Mouse (Mus musculus) liver, embryonic 14.5 days (tissue): ENCODE results near the gene Homer3. TPM values are rescaled to one million over a fixed set of nuclear protein-coding genes. Genes with fewer than 3 reads are reported as not detected.
A peak's percentile ranks its signal among the peaks of the same experiment; 100 is the strongest.

Experiments
- ATAC-seq: fragments of 200-750 bp; cut with Nextera tagmentation; 2 replicates; pipeline ENCODE4 v1.8.0; 2017; ENCODE audit warnings: moderate number of reproducible peaks, mild to moderate bottlenecking, moderate library complexity; ENCODE audit not compliant: insufficient read depth
- DNase-seq, 3 experiments: peaks; one replicate each; pipeline ENCODE4 v3.0.0-alpha.2; 2012 to 2013; ENCODE audit warnings: low read depth in 3 of 3, low spot score in 3 of 3
- H3K27ac ChIP-seq: fragments of 300-500 bp; sonication (generic); 2 replicates; pipeline ENCODE4 v1.5.1; 2014; ENCODE audit warnings: moderate library complexity, mild to moderate bottlenecking, control low read depth, inconsistent platforms
- H3K27me3 ChIP-seq: fragments of 300-500 bp; sonication (generic); 2 replicates; pipeline ENCODE4 v1.6.1; 2014; ENCODE audit warnings: mild to moderate bottlenecking, low read length, moderate library complexity; ENCODE audit not compliant: control insufficient read depth, insufficient read depth
- H3K36me3 ChIP-seq: fragments of 300-500 bp; sonication (generic); replicated peaks from 2 replicates; pipeline ENCODE4 v1.6.1; 2014; ENCODE audit warnings: low read depth; ENCODE audit not compliant: control insufficient read depth, insufficient read depth
- H3K4me1 ChIP-seq, 2 experiments: fragments of 200-500 bp in 1 of 2; fragments of 300-500 bp in 1 of 2; sonication (generic) in 1 of 2; replicated peaks; 2 replicates each; pipeline ENCODE4 v1.6.1; 2012 to 2014; ENCODE audit warnings: antibody characterized with exemption in 1 of 2, inconsistent platforms in 1 of 2, low read length in 1 of 2; ENCODE audit not compliant: control insufficient read depth in 2 of 2, insufficient read depth in 2 of 2
- H3K4me2 ChIP-seq: fragments of 300-500 bp; sonication (generic); 2 replicates; pipeline ENCODE4 v1.6.1; 2014; ENCODE audit warnings: low read depth, mild to moderate bottlenecking, control low read depth, moderate library complexity
- H3K4me3 ChIP-seq, 2 experiments: fragments of 200-500 bp in 1 of 2; fragments of 300-500 bp in 1 of 2; sonication (generic) in 1 of 2; 2 replicates each; pipeline ENCODE4 v1.5.1; 2012 to 2014; ENCODE audit warnings: low read depth in 2 of 2, low read length in 2 of 2, mild to moderate bottlenecking in 2 of 2, control low read depth in 1 of 2, inconsistent platforms in 1 of 2, moderate library complexity in 1 of 2; ENCODE audit not compliant: insufficient read depth in 1 of 2
- H3K9ac ChIP-seq: fragments of 300-500 bp; sonication (generic); replicated peaks from 2 replicates; pipeline ENCODE4 v1.6.1; 2014; ENCODE audit warnings: mild to moderate bottlenecking, control low read depth, moderate library complexity
- H3K9me3 ChIP-seq: fragments of 300-500 bp; sonication (generic); 2 replicates; pipeline ENCODE4 v1.6.1; 2016; ENCODE audit warnings: low read length, mixed read lengths; ENCODE audit not compliant: control insufficient read depth
- CTCF ChIP-seq: IDR thresholded peaks from 2 replicates; pipeline ENCODE4 v1.5.1; 2016; ENCODE audit warnings: antibody characterized with exemption, low read depth, control low read depth
- EP300 ChIP-seq: IDR thresholded peaks from 2 replicates; pipeline ENCODE4 v1.6.1; 2016; ENCODE audit warnings: antibody characterized with exemption, low read depth
- WGBS: fragments of 180-500 bp; shearing (Covaris S2); extraction: QIAGEN DNeasy Blood & Tissue Kit; methylation state at CpG from one replicate; pipeline ENCODE4 v1.1.7; 2014; ENCODE audit not compliant: insufficient replicate concordance; 5-methylcytosine and 5-hydroxymethylcytosine counted together
- polyA plus RNA-seq, 2 experiments: library from polyadenylated mRNA; depleted of rRNA in 1 of 2; stranded (reverse) in 1 of 2; unstranded in 1 of 2; fragments of >200 nt; fragmentation: Nextera tagmentation in 1 of 2; extraction: Ambion mirVana in 1 of 2; gene quantifications; 2 replicates each; pipeline versions ENCODE4 v1.2.1 to v1.2.3; 2012 to 2014

Homer3 gene
- polyA plus RNA-seq, 2 experiments, result 3.9 to 6.5 TPM

GRCm38 (mm10) chr8:70293988-70294405 lies 11.4 kb downstream of the Homer3 start:
- H3K27me3 ChIP-seq, result no peaks in the 10 kb centered on the region
- H3K4me3 ChIP-seq, result no peak overlapping the region
- WGBS, result 64% methylated on average over 5 of the region's 5 CpGs
- no peak overlapping the region for H3K27ac ChIP-seq
- no peaks in the 10 kb centered on the region for H3K4me1 ChIP-seq
- ATAC-seq (no peak), DNase-seq (no peak)
- H3K9me3 ChIP-seq, result no peaks in the 10 kb centered on the region
- peaks cover 47% of the 10 kb centered on the region for H3K36me3 ChIP-seq
- no peak overlapping the region for H3K9ac ChIP-seq
- TF ChIP-seq EP300 (no peak), CTCF (no peak)
- no peak overlapping the region for H3K4me2 ChIP-seq

- Histone ChIP-seq H3K27ac (no peak overlapping the region), H3K4me1 (peaks cover 10 to 13% of the 10 kb centered on the region in 2 experiments), H3K4me3 (peak overlapping the region in 1 of 2 experiments; percentile 87; a peak in 2 of 4 replicates), H3K9ac (peak overlapping the region; percentile 18; the same call in 1 of the 2 replicates), H3K36me3 (peaks cover 26% of the 10 kb centered on the region), H3K9me3 (no peaks in the 10 kb centered on the region), H3K4me2 (peak overlapping the region; percentile 86), H3K27me3 (no peaks in the 10 kb centered on the region)
- ATAC-seq (no peak), DNase-seq (no peak)
- WGBS, result 40% methylated on average over 3 of the region's 3 CpGs
- TF ChIP-seq CTCF (no peak), EP300 (no peak)
Measured at GRCm38 (mm10) chr8:70300881-70301280, 18.3 kb downstream of the Homer3 start.

GRCm38 (mm10) chr8:70302358-70302890 lies 19.8 kb downstream of the Homer3 start, which contains the start of the genes Ddx49 and Cope:
TSS of gene Ddx49 (minus strand) at chr8:70302489.
TSS of gene Cope (plus strand) at chr8:70302518.
- peak within 1 kb of the TSS; percentile 73 to 87 for H3K4me3 ChIP-seq
- peak; percentile 91 for ATAC-seq
- no peak for TF ChIP-seq CTCF
- no peak for TF ChIP-seq EP300
- no peaks in the 10 kb centered on the region for H3K9me3 ChIP-seq
- peak within 1 kb of the TSS; percentile 86 for H3K4me2 ChIP-seq
- peaks cover 24% of the 10 kb centered on the region for H3K36me3 ChIP-seq
- H3K27ac ChIP-seq, result peak within 1 kb of the TSS; percentile 41
- peak; percentile 79 to 87 (median 82) for DNase-seq
- H3K9ac ChIP-seq, result peak within 1 kb of the TSS; percentile 79
- peaks cover 10 to 13% of the 10 kb centered on the region in 2 experiments for H3K4me1 ChIP-seq
- 0% methylated on average over 40 of the region's 40 CpGs for WGBS
- no peaks in the 10 kb centered on the region for H3K27me3 ChIP-seq

GRCm38 (mm10) chr8:70302901-70303300 lies 20.3 kb downstream of the Homer3 start:
- peaks cover 10 to 13% of the 10 kb centered on the region in 2 experiments for H3K4me1 ChIP-seq
- peak overlapping the region; percentile 73 to 87 for H3K4me3 ChIP-seq
- TF ChIP-seq CTCF (no peak), EP300 (no peak)
- H3K4me2 ChIP-seq, result peak overlapping the region; percentile 86
- DNase-seq (no peak), ATAC-seq (peak; percentile 9; the same call in 1 of the 2 replicates)
- 3% methylated on average over 16 of the region's 16 CpGs for WGBS
- H3K9ac ChIP-seq, result peak overlapping the region; percentile 79
- H3K36me3 ChIP-seq, result peaks cover 25% of the 10 kb centered on the region
- H3K9me3 ChIP-seq, result no peaks in the 10 kb centered on the region
- peak overlapping the region; percentile 41 for H3K27ac ChIP-seq
- no peaks in the 10 kb centered on the region for H3K27me3 ChIP-seq

GRCm38 (mm10) chr8:70309311-70309710 lies 26.7 kb downstream of the Homer3 start:
- Histone ChIP-seq H3K9ac (no peak overlapping the region), H3K4me1 (no peaks in the 10 kb centered on the region), H3K36me3 (peaks cover 29% of the 10 kb centered on the region), H3K27ac (no peak overlapping the region), H3K9me3 (no peaks in the 10 kb centered on the region), H3K4me3 (no peak overlapping the region), H3K4me2 (no peak overlapping the region), H3K27me3 (no peaks in the 10 kb centered on the region)
- DNase-seq (no peak), ATAC-seq (no peak)
- WGBS, result 42% methylated on average over 2 of the region's 2 CpGs
- TF ChIP-seq EP300, result no peak
- TF ChIP-seq CTCF, result peak; percentile 83
